Mouse (Mus musculus) MEL (cell line): ENCODE measurements around the gene Sgms1. TPM values are rescaled to one million over a fixed set of nuclear protein-coding genes. Genes with fewer than 3 reads are reported as not detected.

ENCODE experiments used
- DNase-seq: peaks from one replicate; pipeline ENCODE4 v3.0.0; 2011; ENCODE audit warnings: low read depth, low spot score
- H3K27ac ChIP-seq: 2 replicates; pipeline ENCODE4 v1.5.1; 2012; ENCODE audit warnings: low read depth, mild to moderate bottlenecking, control low read depth, low read length, moderate library complexity; ENCODE audit not compliant: control insufficient read depth
- H3K27me3 ChIP-seq, 2 experiments: fragments of 150-350 bp in 1 of 2; sonication (generic) in 1 of 2; 2 replicates each; pipeline ENCODE4 v1.6.1; 2012; ENCODE audit warnings: low read length in 2 of 2, mild to moderate bottlenecking in 2 of 2, improper control_type of control experiment in 1 of 2, moderate library complexity in 1 of 2; ENCODE audit not compliant: insufficient read depth in 2 of 2, control insufficient read depth in 1 of 2
- H3K36me3 ChIP-seq, 2 experiments: 2 replicates each; pipeline ENCODE4 v1.6.1; 2012 to 2014; ENCODE audit warnings: low read length in 2 of 2, improper control_type of control experiment in 1 of 2, inconsistent platforms in 1 of 2, mild to moderate bottlenecking in 1 of 2; ENCODE audit not compliant: insufficient read depth in 2 of 2, control insufficient read depth in 1 of 2
- H3K4me1 ChIP-seq, 2 experiments: fragments of 150-350 bp in 1 of 2; sonication (generic) in 1 of 2; 2 replicates each; pipeline ENCODE4 v1.6.1; 2012; ENCODE audit warnings: low read length in 2 of 2, improper control_type of control experiment in 1 of 2, mild to moderate bottlenecking in 1 of 2; ENCODE audit not compliant: insufficient read depth in 2 of 2, control insufficient read depth in 1 of 2
- H3K4me3 ChIP-seq, 2 experiments: fragments of 150-350 bp in 1 of 2; sonication (generic) in 1 of 2; 2 replicates each; pipeline ENCODE4 v1.5.1; 2012; ENCODE audit warnings: low read depth in 2 of 2, low read length in 2 of 2, mild to moderate bottlenecking in 2 of 2, moderate library complexity in 2 of 2, control low read depth in 1 of 2, improper control_type of control experiment in 1 of 2; ENCODE audit not compliant: control insufficient read depth in 1 of 2, insufficient read depth in 1 of 2
- H3K79me2 ChIP-seq: 2 replicates; pipeline ENCODE4 v1.6.1; 2012; ENCODE audit warnings: mild to moderate bottlenecking, low read length, moderate library complexity; ENCODE audit not compliant: control insufficient read depth, poor library complexity, insufficient read depth
- H3K9ac ChIP-seq: 2 replicates; pipeline ENCODE4 v1.6.1; 2012; ENCODE audit warnings: low read depth, mild to moderate bottlenecking, control low read depth, low read length, moderate library complexity; ENCODE audit not compliant: control insufficient read depth, poor library complexity, severe bottlenecking
- H3K9me3 ChIP-seq: fragments of 150-350 bp; sonication (generic); replicated peaks from 2 replicates; pipeline ENCODE4 v1.6.1; 2012; ENCODE audit warnings: mild to moderate bottlenecking, low read length, improper control_type of control experiment, moderate library complexity; ENCODE audit not compliant: insufficient read depth
- CHD2 ChIP-seq: IDR thresholded peaks from 2 replicates; pipeline ENCODE4 v1.6.1; 2011; ENCODE audit warnings: low read length, improper control_type of control experiment
- E2F4 ChIP-seq: IDR thresholded peaks from 2 replicates; pipeline ENCODE4 v1.6.1; 2011; ENCODE audit warnings: low read depth, low read length, improper control_type of control experiment, borderline replicate concordance
- ELF1 ChIP-seq: IDR thresholded peaks from 2 replicates; pipeline ENCODE4 v1.6.1; 2014; ENCODE audit warnings: low read depth, mild to moderate bottlenecking, inconsistent platforms, low read length, improper control_type of control experiment, moderate library complexity
- EP300 ChIP-seq, 2 experiments: IDR thresholded peaks; 2 replicates each; pipeline ENCODE4 v1.6.1; 2011; ENCODE audit warnings: improper control_type of control experiment in 2 of 2, low read length in 2 of 2, low read depth in 1 of 2, mild to moderate bottlenecking in 1 of 2
- ETS1 ChIP-seq: IDR thresholded peaks from 2 replicates; pipeline ENCODE4 v1.6.1; 2012; ENCODE audit warnings: low read depth, mild to moderate bottlenecking, inconsistent platforms, low read length, improper control_type of control experiment, moderate library complexity
- HCFC1 ChIP-seq: IDR thresholded peaks from 2 replicates; pipeline ENCODE4 v1.6.1; 2012; ENCODE audit warnings: low read depth, mild to moderate bottlenecking, inconsistent platforms, low read length, improper control_type of control experiment, moderate library complexity
- JUND ChIP-seq: IDR thresholded peaks from 2 replicates; pipeline ENCODE4 v1.6.1; 2011; ENCODE audit warnings: low read depth, mild to moderate bottlenecking, improper control_type of control experiment, low read length
- MAZ ChIP-seq: IDR thresholded peaks from 2 replicates; pipeline ENCODE4 v1.6.1; 2012; ENCODE audit warnings: low read depth, mild to moderate bottlenecking, inconsistent platforms, low read length, improper control_type of control experiment
- MEF2A ChIP-seq: IDR thresholded peaks from 2 replicates; pipeline ENCODE4 v1.6.1; 2014; ENCODE audit warnings: low read depth, mild to moderate bottlenecking, inconsistent platforms, low read length, improper control_type of control experiment; ENCODE audit not compliant: poor library complexity, insufficient replicate concordance, severe bottlenecking; ENCODE audit errors: extremely low read depth
- MXI1 ChIP-seq: IDR thresholded peaks from 2 replicates; pipeline ENCODE4 v1.6.1; 2011; ENCODE audit warnings: mild to moderate bottlenecking, low read depth, low read length, improper control_type of control experiment
- MYB ChIP-seq: IDR thresholded peaks from 2 replicates; pipeline ENCODE4 v1.6.1; 2011; ENCODE audit warnings: mild to moderate bottlenecking, low read depth, low read length, improper control_type of control experiment
- MYC ChIP-seq: IDR thresholded peaks from 2 replicates; pipeline ENCODE4 v1.6.1; 2011; ENCODE audit warnings: low read depth, mild to moderate bottlenecking, low read length, improper control_type of control experiment, moderate library complexity
- NELFE ChIP-seq: IDR thresholded peaks from 2 replicates; pipeline ENCODE4 v1.6.1; 2011; ENCODE audit warnings: low read depth, low read length, improper control_type of control experiment
- POLR2A ChIP-seq, 2 experiments: IDR thresholded peaks; 2 replicates each; pipeline ENCODE4 v1.6.1; 2011 to 2012; ENCODE audit warnings: low read length in 2 of 2, mild to moderate bottlenecking in 2 of 2, control low read depth in 1 of 2, improper control_type of control experiment in 1 of 2, low read depth in 1 of 2, moderate library complexity in 1 of 2; ENCODE audit not compliant: control insufficient read depth in 1 of 2, insufficient read depth in 1 of 2, poor library complexity in 1 of 2
- POLR2AphosphoS2 ChIP-seq: IDR thresholded peaks from 2 replicates; pipeline ENCODE4 v1.6.1; 2011; ENCODE audit warnings: low read length, improper control_type of control experiment
- POLR2AphosphoS5 ChIP-seq: IDR thresholded peaks from 2 replicates; pipeline ENCODE4 v1.6.1; 2012; ENCODE audit warnings: low read depth, borderline replicate concordance, mild to moderate bottlenecking, inconsistent platforms, low read length, moderate library complexity, mixed read lengths
- RCOR1 ChIP-seq: IDR thresholded peaks from 2 replicates; pipeline ENCODE4 v1.6.1; 2012; ENCODE audit warnings: low read depth, mild to moderate bottlenecking, inconsistent platforms, low read length, improper control_type of control experiment
- SMC3 ChIP-seq: IDR thresholded peaks from 2 replicates; pipeline ENCODE4 v1.6.1; 2011; ENCODE audit warnings: low read depth, low read length, improper control_type of control experiment
- TBP ChIP-seq: IDR thresholded peaks from 2 replicates; pipeline ENCODE4 v1.8.0; 2011; ENCODE audit warnings: low read depth, low read length, improper control_type of control experiment
- UBTF ChIP-seq: IDR thresholded peaks from 2 replicates; pipeline ENCODE4 v1.6.1; 2012; ENCODE audit warnings: low read depth, mild to moderate bottlenecking, inconsistent platforms, low read length, improper control_type of control experiment, moderate library complexity, borderline replicate concordance; ENCODE audit not compliant: insufficient read depth
- ZNF384 ChIP-seq: IDR thresholded peaks from 2 replicates; pipeline ENCODE4 v1.6.1; 2012; ENCODE audit warnings: low read depth, mild to moderate bottlenecking, inconsistent platforms, low read length, improper control_type of control experiment
- polyA plus RNA-seq, 2 experiments: library from polyadenylated mRNA; stranded (reverse) in 1 of 2; unstranded in 1 of 2; fragments of >175 nt in 1 of 2; fragments of >200 nt in 1 of 2; gene quantifications; 2 replicates each; pipeline versions ENCODE4 v1.2.1 to v1.2.4; 2012; ENCODE audit warnings: low replicate concordance in 2 of 2, low read depth in 1 of 2; ENCODE audit not compliant: insufficient read length in 2 of 2, insufficient read depth in 1 of 2, missing spikeins in 1 of 2
- total RNA-seq: library from RNA; depleted of rRNA; stranded (reverse); fragments of 300-350 nt; gene quantifications from 2 replicates; pipeline ENCODE4 v1.2.3, GENCODE M21; 2012

The Sgms1 gene
- total and polyA plus RNA-seq, 3 experiments = 16.3 to 18.5 TPM; not detected in 1

- TF ChIP-seq E2F4 = no peak
- no peak for TF ChIP-seq HCFC1
- TF ChIP-seq POLR2A (IDR thresholded peaks at IDR 0.05; ENCODE audit: control insufficient read depth in 1 of 2, insufficient read depth in 1 of 2, low read depth in 1 of 2, low read length in 2 of 2, poor library complexity in 1 of 2) = no peak
- no peak for TF ChIP-seq JUND
- TF ChIP-seq MXI1 = peak; percentile 98
- TF ChIP-seq MEF2A = no peak
- 0 out of 2 replicates have a peak, but pooled peaks have one; percentile 4 for TF ChIP-seq SMC3
- no peak for TF ChIP-seq TBP
- no peak for TF ChIP-seq POLR2AphosphoS5
- no peak for TF ChIP-seq POLR2AphosphoS2
- 0 out of 2 replicates have a peak, but pooled peaks have one; percentile 21 for TF ChIP-seq RCOR1
- TF ChIP-seq UBTF = no peak
- TF ChIP-seq ETS1 = peak; percentile 83
- TF ChIP-seq MAZ = no peak
- TF ChIP-seq NELFE = no peak
- TF ChIP-seq ZNF384 = no peak
- TF ChIP-seq ELF1 = no peak
- peak; percentile 98 for TF ChIP-seq MYC
Measured at GRCm38 (mm10) chr19:32222083-32222482, 167.4 kb downstream of the Sgms1 start (continued).

- DNase-seq = no peak
- H3K79me2 ChIP-seq = peaks cover 12% of the 10 kb centered on the region
- H3K9ac ChIP-seq = no peak overlapping the region
- no peaks in the 10 kb centered on the region for H3K9me3 ChIP-seq
- H3K4me3 ChIP-seq = no peak overlapping the region
- peaks cover 5 to 20% of the 10 kb centered on the region in 2 experiments for H3K36me3 ChIP-seq
- peaks cover 10 to 17% of the 10 kb centered on the region in 2 experiments; a peak in 3 of 4 replicates for H3K4me1 ChIP-seq
- no peak overlapping the region for H3K27ac ChIP-seq
- TF ChIP-seq HCFC1 = no peak
- TF ChIP-seq E2F4 = no peak
- TF ChIP-seq EP300 (IDR thresholded peaks at IDR 0.05; ENCODE audit: low read depth in 1 of 2, low read length in 2 of 2) = no peak
- TF ChIP-seq CHD2 = no peak
- no peak for TF ChIP-seq MYB
- TF ChIP-seq POLR2AphosphoS5 = no peak
- no peak for TF ChIP-seq POLR2AphosphoS2
- H3K27me3 ChIP-seq = no peaks in the 10 kb centered on the region
Measured at GRCm38 (mm10) chr19:32220991-32221390, 168.5 kb downstream of the Sgms1 start.
